Mouse (Mus musculus) heart, embryonic 14.5 days (tissue): ENCODE measurements around the gene Gm42878. TPM values are rescaled to one million over a fixed set of nuclear protein-coding genes. Genes with fewer than 3 reads are reported as not detected.

ENCODE experiments used
- ATAC-seq: fragments of 200-750 bp; cut with Nextera tagmentation; 2 replicates; pipeline ENCODE4 v1.8.0; 2017; ENCODE audit warnings: low read depth, moderate TSS enrichment; ENCODE audit not compliant: insufficient number of reproducible peaks, insufficient read depth, low FRiP score
- H3K27ac ChIP-seq, 2 experiments: fragments of 200-500 bp in 1 of 2; fragments of 300-500 bp in 1 of 2; sonication (generic) in 1 of 2; replicated peaks in 1 of 2; 2 replicates each; pipeline ENCODE4 v1.5.1; 2012 to 2014; ENCODE audit warnings: low read depth in 2 of 2, low read length in 2 of 2, control low read depth in 1 of 2, mild to moderate bottlenecking in 1 of 2, mixed read lengths in 1 of 2; ENCODE audit not compliant: control insufficient read depth in 1 of 2, insufficient read depth in 1 of 2
- H3K27me3 ChIP-seq: fragments of 300-500 bp; sonication (generic); 2 replicates; pipeline ENCODE4 v1.6.1; 2014; ENCODE audit warnings: mild to moderate bottlenecking, low read length, control low read depth; ENCODE audit not compliant: control insufficient read depth, insufficient read depth
- H3K36me3 ChIP-seq: fragments of 300-500 bp; sonication (generic); 2 replicates; pipeline ENCODE4 v1.6.1; 2014; ENCODE audit warnings: mild to moderate bottlenecking, control low read depth, low read length, mixed read lengths; ENCODE audit not compliant: control insufficient read depth, insufficient read depth
- H3K4me1 ChIP-seq, 2 experiments: fragments of 200-500 bp in 1 of 2; fragments of 300-500 bp in 1 of 2; sonication (generic) in 1 of 2; 2 replicates each; pipeline ENCODE4 v1.6.1; 2012 to 2014; ENCODE audit warnings: low read length in 2 of 2, control low read depth in 1 of 2, mixed read lengths in 1 of 2; ENCODE audit not compliant: control insufficient read depth in 2 of 2, insufficient read depth in 2 of 2
- H3K4me2 ChIP-seq: fragments of 300-500 bp; sonication (generic); 2 replicates; pipeline ENCODE4 v1.6.1; 2014; ENCODE audit warnings: mild to moderate bottlenecking, low read length
- H3K4me3 ChIP-seq, 2 experiments: fragments of 200-500 bp in 1 of 2; fragments of 300-500 bp in 1 of 2; sonication (generic) in 1 of 2; 2 replicates each; pipeline ENCODE4 v1.5.1; 2012 to 2014; ENCODE audit warnings: low read length in 2 of 2, mild to moderate bottlenecking in 2 of 2, control low read depth in 1 of 2, low read depth in 1 of 2, moderate library complexity in 1 of 2; ENCODE audit not compliant: control insufficient read depth in 1 of 2, insufficient read depth in 1 of 2
- H3K9ac ChIP-seq: fragments of 300-500 bp; sonication (generic); 2 replicates; pipeline ENCODE4 v1.6.1; 2014; ENCODE audit warnings: mild to moderate bottlenecking, low read length
- H3K9me3 ChIP-seq: fragments of 300-500 bp; sonication (generic); 2 replicates; pipeline ENCODE4 v1.6.1; 2016; ENCODE audit warnings: low read length, control low read depth; ENCODE audit not compliant: control insufficient read depth
- WGBS: fragments of 180-500 bp; shearing (Covaris S2); extraction: QIAGEN DNeasy Blood & Tissue Kit; methylation state at CpG from one replicate; pipeline ENCODE4 v1.1.7; 2014; 5-methylcytosine and 5-hydroxymethylcytosine counted together
- polyA plus RNA-seq: library from polyadenylated mRNA; unstranded; fragments of >200 nt; fragmentation: Nextera tagmentation; extraction: Ambion mirVana; gene quantifications from 2 replicates; pipeline ENCODE4 v1.2.1, GENCODE M21; 2014

The Gm42878 gene
- polyA plus RNA-seq, 1 experiment from 2014 or later: 0.26 TPM

- no peak overlapping the region for H3K4me2 ChIP-seq
- no peak overlapping the region for H3K4me3 ChIP-seq
- ATAC-seq: no peak
- H3K9me3 ChIP-seq: peaks cover 5% of the 10 kb centered on the region; the same call in 1 of the 2 replicates
- H3K4me1 ChIP-seq: peaks cover 5 to 11% of the 10 kb centered on the region in 2 experiments
- no peaks in the 10 kb centered on the region for H3K36me3 ChIP-seq
- no peak overlapping the region for H3K9ac ChIP-seq
- no peak overlapping the region for H3K27ac ChIP-seq
- 74% methylated on average over 7 of the region's 7 CpGs for WGBS
- H3K27me3 ChIP-seq: no peaks in the 10 kb centered on the region
Measured at GRCm38 (mm10) chr5:121549196-121549595, 3.9 kb upstream of the Gm42878 start.

- Histone ChIP-seq H3K9ac (no peak overlapping the region), H3K4me1 (peaks cover 6 to 22% of the 10 kb centered on the region in 2 experiments), H3K27ac (no peak overlapping the region), H3K4me3 (no peak overlapping the region), H3K4me2 (no peak overlapping the region), H3K36me3 (no peaks in the 10 kb centered on the region), H3K9me3 (peaks cover 5% of the 10 kb centered on the region; the same call in 1 of the 2 replicates), H3K27me3 (no peaks in the 10 kb centered on the region)
- no peak for ATAC-seq
- 93% methylated on average over 3 of the region's 3 CpGs for WGBS
Measured at GRCm38 (mm10) chr5:121547084-121547483, 1.8 kb upstream of the Gm42878 start.

- no peaks in the 10 kb centered on the region for H3K36me3 ChIP-seq
- H3K27me3 ChIP-seq: no peaks in the 10 kb centered on the region
- ATAC-seq: no peak
- peak overlapping the region; percentile 16 to 94; a peak in 3 of 4 replicates for H3K27ac ChIP-seq
- peaks cover 5% of the 10 kb centered on the region; the same call in 1 of the 2 replicates for H3K9me3 ChIP-seq
- WGBS: 34% methylated on average over 6 of the region's 6 CpGs
- peaks cover 6 to 22% of the 10 kb centered on the region in 2 experiments for H3K4me1 ChIP-seq
- peak overlapping the region; percentile 92 for H3K4me2 ChIP-seq
- peak overlapping the region; percentile 66 to 78 for H3K4me3 ChIP-seq
- peak overlapping the region; percentile 88 for H3K9ac ChIP-seq
Measured at GRCm38 (mm10) chr5:121546530-121546895, 1.2 kb upstream of the Gm42878 start.

- Histone ChIP-seq H3K4me3 (peak within 1 kb of the TSS; percentile 66 to 78), H3K27me3 (no peaks in the 10 kb centered on the region), H3K36me3 (no peaks in the 10 kb centered on the region), H3K9me3 (peaks cover 4% of the 10 kb centered on the region; the same call in 1 of the 2 replicates), H3K4me1 (peaks cover 6 to 22% of the 10 kb centered on the region in 2 experiments), H3K9ac (peak within 1 kb of the TSS; percentile 88), H3K27ac (peak within 1 kb of the TSS; percentile 93 to 94), H3K4me2 (peak within 1 kb of the TSS; percentile 92)
- WGBS: 1% methylated on average over 54 of the region's 55 CpGs
- peak; percentile 95 for ATAC-seq
Measured at GRCm38 (mm10) chr5:121545793-121546529, 679 bp upstream of the Gm42878 start, which contains the start of gene Mapkapk5. Gene Mapkapk5 (minus strand): TSS chr5:121545905.

GRCm38 (mm10) chr5:121543370-121543769 is 1.9 kb downstream of the Gm42878 start:
- peaks cover 15% of the 10 kb centered on the region for H3K36me3 ChIP-seq
- H3K4me1 ChIP-seq: peaks cover 6 to 22% of the 10 kb centered on the region in 2 experiments
- H3K9ac ChIP-seq: no peak overlapping the region
- H3K4me3 ChIP-seq: no peak overlapping the region
- no peak for ATAC-seq
- H3K9me3 ChIP-seq: no peaks in the 10 kb centered on the region
- H3K27me3 ChIP-seq: no peaks in the 10 kb centered on the region
- 86% methylated on average over 3 of the region's 3 CpGs for WGBS
- no peak overlapping the region for H3K4me2 ChIP-seq
- no peak overlapping the region for H3K27ac ChIP-seq

GRCm38 (mm10) chr5:121541235-121541634 is 4.0 kb downstream of the Gm42878 start:
- Histone ChIP-seq H3K4me3 (no peak overlapping the region), H3K36me3 (peaks cover 28% of the 10 kb centered on the region), H3K9me3 (no peaks in the 10 kb centered on the region), H3K27me3 (no peaks in the 10 kb centered on the region), H3K9ac (no peak overlapping the region), H3K4me2 (no peak overlapping the region), H3K27ac (no peak overlapping the region), H3K4me1 (peaks cover 9 to 23% of the 10 kb centered on the region in 2 experiments)
- 87% methylated on average over 7 of the region's 7 CpGs for WGBS
- no peak for ATAC-seq

- ATAC-seq: no peak
- Histone ChIP-seq H3K4me3 (no peak overlapping the region), H3K4me1 (peaks cover 9 to 23% of the 10 kb centered on the region in 2 experiments), H3K27me3 (no peaks in the 10 kb centered on the region), H3K36me3 (peaks cover 39% of the 10 kb centered on the region), H3K27ac (no peak overlapping the region), H3K9me3 (no peaks in the 10 kb centered on the region), H3K4me2 (no peak overlapping the region), H3K9ac (no peak overlapping the region)
- 92% methylated on average over 5 of the region's 5 CpGs for WGBS
Measured at GRCm38 (mm10) chr5:121540066-121540465, 5.2 kb downstream of the Gm42878 start.
